Comparison of ENCODE assay signal across 14 mouse cellular contexts in the genomic region with DNA sequence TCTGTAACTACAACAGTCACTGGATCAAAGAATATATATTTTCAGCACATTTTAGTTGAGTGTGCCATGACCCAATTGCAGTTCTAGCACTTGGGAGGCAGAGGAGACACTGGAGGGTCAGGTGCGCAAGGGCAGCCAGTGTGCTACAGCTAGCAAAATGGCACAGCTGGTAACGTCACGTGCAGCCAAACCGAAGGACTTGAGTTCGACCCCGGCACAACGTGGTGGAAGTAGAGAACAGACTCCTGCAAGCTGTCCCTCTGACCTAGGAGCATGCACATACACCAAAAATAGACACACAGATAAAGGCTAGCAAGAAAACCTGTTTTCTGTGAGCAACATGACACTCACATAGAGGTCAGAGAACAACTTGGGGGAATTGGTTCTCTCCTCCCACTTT. TPM values are rescaled to one million over a fixed set of nuclear protein-coding genes. Genes with fewer than 3 reads are reported as not detected.
DNase-seq lines count a peak whose midpoint lies in the region; ATAC-seq lines count a peak whose summit lies in the region.
"Had no signal": no experiment of that assay in that cellular context is flagged by ENCODE, and none has a peak within 500 bp of the region (broad histone marks: within the 10 kb centered on the region; RNA-seq: fewer than 3 reads in every experiment).

No protein-coding gene starts in this region.

- 32% methylated on average over 7 of the region's 7 CpGs for WGBS in heart, embryonic 16.5 days
- WGBS in midbrain, embryonic 11.5 days, result 82% methylated on average over 7 of the region's 7 CpGs
- WGBS in midbrain, embryonic 16.5 days, result 75% methylated on average over 7 of the region's 7 CpGs
- WGBS in limb, embryonic 13.5 days, result 75% methylated on average over 7 of the region's 7 CpGs

- peaks cover 9% of the 10 kb centered on the region; the same call in 1 of the 2 replicates for H3K36me3 ChIP-seq in heart, embryonic 16.5 days (ENCODE audit: control insufficient read depth, insufficient read depth)
- peaks cover 7% of the 10 kb centered on the region; the same call in 1 of the 2 replicates for H3K36me3 ChIP-seq in midbrain, embryonic 11.5 days (ENCODE audit: control insufficient read depth, insufficient read depth, low read length)
- H3K36me3 ChIP-seq in midbrain, embryonic 16.5 days (ENCODE audit: control insufficient read depth, insufficient read depth, low read length), result peaks cover 13% of the 10 kb centered on the region
- peaks cover 17% of the 10 kb centered on the region for H3K36me3 ChIP-seq in limb, embryonic 13.5 days

- DNase-seq in heart, adult 9 months (ENCODE audit: low spot score in 2 of 2), result no peak
- DNase-seq in midbrain, embryonic 11.5 days (ENCODE audit: low spot score, missing footprints), result peak; percentile 81
- DNase-seq in frontal cortex, postnatal 25 days (ENCODE audit: low spot score in 2 of 2), result no peak
- no peak for DNase-seq in layer of hippocampus, postnatal 25 days (ENCODE audit: extremely low spot score in 1 of 2, low spot score in 1 of 2)
- DNase-seq: gastrocnemius, postnatal 14 days; layer of hippocampus, adult 9-11 months had no signal

- no peak overlapping the region; the same call in 1 of the 2 replicates for H3K4me3 ChIP-seq in heart, embryonic 16.5 days (ENCODE audit: low read length)
- H3K4me3 ChIP-seq in midbrain, embryonic 11.5 days (ENCODE audit: low read depth, low read length), result no peak overlapping the region
- no peak overlapping the region for H3K4me3 ChIP-seq in midbrain, embryonic 16.5 days (ENCODE audit: low read depth, low read length)
- no peak overlapping the region for H3K4me3 ChIP-seq in limb, embryonic 13.5 days

- no peak for ATAC-seq in heart, embryonic 16.5 days (replicated peaks; ENCODE audit: extremely low read depth, insufficient read depth, low FRiP score)
- ATAC-seq in midbrain, embryonic 11.5 days (ENCODE audit: low FRiP score), result no peak
- ATAC-seq in midbrain, embryonic 16.5 days, result no peak
- ATAC-seq in limb, embryonic 13.5 days (ENCODE audit: low FRiP score, low read depth), result no peak
- ATAC-seq: activated CD4-positive, CD25-positive, alpha-beta regulatory T cell, adult 4 months had no signal

- no peak overlapping the region for H3K9ac ChIP-seq in heart, embryonic 16.5 days (ENCODE audit: low read length)
- no peak overlapping the region for H3K9ac ChIP-seq in midbrain, embryonic 11.5 days (ENCODE audit: low read length)
- no peak overlapping the region for H3K9ac ChIP-seq in midbrain, embryonic 16.5 days (ENCODE audit: low read depth, low read length)
- no peak overlapping the region for H3K9ac ChIP-seq in limb, embryonic 13.5 days
- H3K9ac ChIP-seq: embryonic facial prominence, embryonic 12.5 days; lung, embryonic 15.5 days had no signal

- peaks cover 10% of the 10 kb centered on the region for H3K4me1 ChIP-seq in heart, embryonic 16.5 days (ENCODE audit: control insufficient read depth, insufficient read depth, low read length)
- H3K4me1 ChIP-seq in midbrain, embryonic 11.5 days (ENCODE audit: control insufficient read depth, insufficient read depth, low read length), result peaks cover 9% of the 10 kb centered on the region
- H3K4me1 ChIP-seq in midbrain, embryonic 16.5 days (ENCODE audit: control insufficient read depth, insufficient read depth, low read length), result peaks cover 8% of the 10 kb centered on the region
- peaks cover 18% of the 10 kb centered on the region for H3K4me1 ChIP-seq in limb, embryonic 13.5 days

- peak overlapping the region; percentile 66 for H3K4me2 ChIP-seq in heart, embryonic 16.5 days (ENCODE audit: low read depth, low read length)
- no peak overlapping the region for H3K4me2 ChIP-seq in midbrain, embryonic 11.5 days
- H3K4me2 ChIP-seq in midbrain, embryonic 16.5 days (ENCODE audit: low read length), result no peak overlapping the region
- H3K4me2 ChIP-seq in limb, embryonic 13.5 days (replicated peaks), result peak overlapping the region; percentile 67; the same call in 1 of the 2 replicates

- no peak overlapping the region for H3K27ac ChIP-seq in heart, embryonic 16.5 days (ENCODE audit: low read length)
- H3K27ac ChIP-seq in midbrain, embryonic 11.5 days (ENCODE audit: low read depth, low read length), result no peak overlapping the region
- no peak overlapping the region for H3K27ac ChIP-seq in midbrain, embryonic 16.5 days (ENCODE audit: low read length)
- H3K27ac ChIP-seq in limb, embryonic 13.5 days, result no peak overlapping the region
- H3K27ac ChIP-seq: embryonic facial prominence, embryonic 12.5 days; hindbrain, postnatal 0 days; lung, embryonic 15.5 days had no signal

- no peaks in the 10 kb centered on the region for H3K27me3 ChIP-seq in heart, embryonic 16.5 days (ENCODE audit: control insufficient read depth, insufficient read depth, low read length)
- H3K27me3 ChIP-seq in midbrain, embryonic 11.5 days (ENCODE audit: control insufficient read depth, insufficient read depth, low read length), result no peaks in the 10 kb centered on the region
- no peaks in the 10 kb centered on the region for H3K27me3 ChIP-seq in midbrain, embryonic 16.5 days (ENCODE audit: control insufficient read depth, insufficient read depth, low read depth, low read length)
- peaks cover 6% of the 10 kb centered on the region; the same call in 1 of the 2 replicates for H3K27me3 ChIP-seq in limb, embryonic 13.5 days
- H3K27me3 ChIP-seq: lung, embryonic 15.5 days had no signal

- H3K9me3 ChIP-seq in heart, embryonic 16.5 days (replicated peaks; ENCODE audit: control insufficient read depth, low read length), result no peaks in the 10 kb centered on the region
- no peaks in the 10 kb centered on the region for H3K9me3 ChIP-seq in midbrain, embryonic 11.5 days (ENCODE audit: control insufficient read depth, low read length)
- no peaks in the 10 kb centered on the region for H3K9me3 ChIP-seq in midbrain, embryonic 16.5 days (replicated peaks; ENCODE audit: control insufficient read depth, low read length, poor library complexity, severe bottlenecking)
- H3K9me3 ChIP-seq in limb, embryonic 13.5 days, result no peaks in the 10 kb centered on the region
- H3K9me3 ChIP-seq: embryonic facial prominence, embryonic 12.5 days; G1E; lung, embryonic 15.5 days had no signal

RNA-seq across cellular contexts. Expression of a gene that starts 0.8 kb away (rescaled TPM):
- polyA plus RNA-seq in heart, embryonic 16.5 days (2015; fragmentation: Nextera tagmentation; extraction: Ambion mirVana), result 0.17 and 0.18 TPM in 2 replicates
- polyA plus RNA-seq in midbrain, embryonic 11.5 days (2014; fragmentation: Nextera tagmentation; extraction: Ambion mirVana), result not detected in 2 replicates
- polyA plus RNA-seq in midbrain, embryonic 16.5 days (2015; fragmentation: Nextera tagmentation; extraction: Ambion mirVana), result not detected in 2 replicates
- 0.06 and 0.22 TPM in 2 replicates for polyA plus RNA-seq in limb, embryonic 13.5 days (2015; fragmentation: Nextera tagmentation; extraction: Ambion mirVana)
- under 1 TPM; 0.17 to 0.26 TPM for total RNA-seq in layer of hippocampus, postnatal 25 days (2021)
- total RNA-seq: gastrocnemius, postnatal 14 days had no signal

RNA-seq across cellular contexts. Expression of a gene that starts 34.1 kb away (rescaled TPM):
- 18.3 and 19.7 TPM in 2 replicates for polyA plus RNA-seq in heart, embryonic 16.5 days (2015; fragmentation: Nextera tagmentation; extraction: Ambion mirVana)
- 13.1 TPM in 2 replicates for polyA plus RNA-seq in midbrain, embryonic 11.5 days (2014; fragmentation: Nextera tagmentation; extraction: Ambion mirVana)
- polyA plus RNA-seq in midbrain, embryonic 16.5 days (2015; fragmentation: Nextera tagmentation; extraction: Ambion mirVana), result 46.1 and 48.2 TPM in 2 replicates
- polyA plus RNA-seq in limb, embryonic 13.5 days (2015; fragmentation: Nextera tagmentation; extraction: Ambion mirVana), result 26.3 and 27.0 TPM in 2 replicates
- total RNA-seq in layer of hippocampus, postnatal 25 days (2021), result 100 to 1,000 TPM in 1 of 2 experiments, 10 to 100 TPM in 1; 92.5 to 109 TPM

RNA-seq across cellular contexts. Expression of a gene that starts 54.9 kb away (rescaled TPM):
- 144 and 169 TPM in 2 replicates for polyA plus RNA-seq in heart, embryonic 16.5 days (2015; fragmentation: Nextera tagmentation; extraction: Ambion mirVana)
- 123 and 130 TPM in 2 replicates for polyA plus RNA-seq in midbrain, embryonic 11.5 days (2014; fragmentation: Nextera tagmentation; extraction: Ambion mirVana)
- 97.3 and 98.5 TPM in 2 replicates for polyA plus RNA-seq in midbrain, embryonic 16.5 days (2015; fragmentation: Nextera tagmentation; extraction: Ambion mirVana)
- polyA plus RNA-seq in limb, embryonic 13.5 days (2015; fragmentation: Nextera tagmentation; extraction: Ambion mirVana), result 112 and 126 TPM in 2 replicates
- total RNA-seq in layer of hippocampus, postnatal 25 days (2021), result 10 to 100 TPM; 69.3 to 70.2 TPM

Comparison
In these comparisons a context has a peak if more than half of its experiments do, and no peak if none do; other contexts are left out.
1. H3K4me2 ChIP-seq: peak in heart, embryonic 16.5 days (single experiment) and limb, embryonic 13.5 days (single experiment); none in midbrain, embryonic 11.5 days (single experiment) and midbrain, embryonic 16.5 days (single experiment).